Mouse (Mus musculus) MEL (cell line): ENCODE results near the gene Daglb. TPM values are rescaled to one million over a fixed set of nuclear protein-coding genes. Genes with fewer than 3 reads are reported as not detected.
A peak's percentile ranks its signal among the peaks of the same experiment; 100 is the strongest.

ENCODE experiments used
- DNase-seq: peaks from one replicate; pipeline ENCODE4 v3.0.0; 2011; ENCODE audit warnings: low read depth, low spot score
- H3K27ac ChIP-seq: 2 replicates; pipeline ENCODE4 v1.5.1; 2012; ENCODE audit warnings: low read depth, mild to moderate bottlenecking, control low read depth, low read length, moderate library complexity; ENCODE audit not compliant: control insufficient read depth
- H3K27me3 ChIP-seq, 2 experiments: fragments of 150-350 bp in 1 of 2; sonication (generic) in 1 of 2; 2 replicates each; pipeline ENCODE4 v1.6.1; 2012; ENCODE audit warnings: low read length in 2 of 2, mild to moderate bottlenecking in 2 of 2, improper control_type of control experiment in 1 of 2, moderate library complexity in 1 of 2; ENCODE audit not compliant: insufficient read depth in 2 of 2, control insufficient read depth in 1 of 2
- H3K36me3 ChIP-seq, 2 experiments: 2 replicates each; pipeline ENCODE4 v1.6.1; 2012 to 2014; ENCODE audit warnings: low read length in 2 of 2, improper control_type of control experiment in 1 of 2, inconsistent platforms in 1 of 2, mild to moderate bottlenecking in 1 of 2; ENCODE audit not compliant: insufficient read depth in 2 of 2, control insufficient read depth in 1 of 2
- H3K4me1 ChIP-seq, 2 experiments: fragments of 150-350 bp in 1 of 2; sonication (generic) in 1 of 2; 2 replicates each; pipeline ENCODE4 v1.6.1; 2012; ENCODE audit warnings: low read length in 2 of 2, improper control_type of control experiment in 1 of 2, mild to moderate bottlenecking in 1 of 2; ENCODE audit not compliant: insufficient read depth in 2 of 2, control insufficient read depth in 1 of 2
- H3K4me3 ChIP-seq, 2 experiments: fragments of 150-350 bp in 1 of 2; sonication (generic) in 1 of 2; 2 replicates each; pipeline ENCODE4 v1.5.1; 2012; ENCODE audit warnings: low read depth in 2 of 2, low read length in 2 of 2, mild to moderate bottlenecking in 2 of 2, moderate library complexity in 2 of 2, control low read depth in 1 of 2, improper control_type of control experiment in 1 of 2; ENCODE audit not compliant: control insufficient read depth in 1 of 2, insufficient read depth in 1 of 2
- H3K79me2 ChIP-seq: 2 replicates; pipeline ENCODE4 v1.6.1; 2012; ENCODE audit warnings: mild to moderate bottlenecking, low read length, moderate library complexity; ENCODE audit not compliant: control insufficient read depth, poor library complexity, insufficient read depth
- H3K9ac ChIP-seq: 2 replicates; pipeline ENCODE4 v1.6.1; 2012; ENCODE audit warnings: low read depth, mild to moderate bottlenecking, control low read depth, low read length, moderate library complexity; ENCODE audit not compliant: control insufficient read depth, poor library complexity, severe bottlenecking
- H3K9me3 ChIP-seq: fragments of 150-350 bp; sonication (generic); replicated peaks from 2 replicates; pipeline ENCODE4 v1.6.1; 2012; ENCODE audit warnings: mild to moderate bottlenecking, low read length, improper control_type of control experiment, moderate library complexity; ENCODE audit not compliant: insufficient read depth
- CHD1 ChIP-seq: IDR thresholded peaks from 2 replicates; pipeline ENCODE4 v1.6.1; 2012; ENCODE audit warnings: low read depth, mild to moderate bottlenecking, inconsistent platforms, low read length, improper control_type of control experiment
- CHD2 ChIP-seq: IDR thresholded peaks from 2 replicates; pipeline ENCODE4 v1.6.1; 2011; ENCODE audit warnings: low read length, improper control_type of control experiment
- E2F4 ChIP-seq: IDR thresholded peaks from 2 replicates; pipeline ENCODE4 v1.6.1; 2011; ENCODE audit warnings: low read depth, low read length, improper control_type of control experiment, borderline replicate concordance
- ELF1 ChIP-seq: IDR thresholded peaks from 2 replicates; pipeline ENCODE4 v1.6.1; 2014; ENCODE audit warnings: low read depth, mild to moderate bottlenecking, inconsistent platforms, low read length, improper control_type of control experiment, moderate library complexity
- ETS1 ChIP-seq: IDR thresholded peaks from 2 replicates; pipeline ENCODE4 v1.6.1; 2012; ENCODE audit warnings: low read depth, mild to moderate bottlenecking, inconsistent platforms, low read length, improper control_type of control experiment, moderate library complexity
- GABPA ChIP-seq: IDR thresholded peaks from 2 replicates; pipeline ENCODE4 v1.6.1; 2012; ENCODE audit warnings: low read depth, mild to moderate bottlenecking, inconsistent platforms, low read length, improper control_type of control experiment, moderate library complexity
- GATA1 ChIP-seq: IDR thresholded peaks from 2 replicates; pipeline ENCODE4 v1.6.1; 2011; ENCODE audit warnings: low read depth, low read length, improper control_type of control experiment
- HCFC1 ChIP-seq: IDR thresholded peaks from 2 replicates; pipeline ENCODE4 v1.6.1; 2012; ENCODE audit warnings: low read depth, mild to moderate bottlenecking, inconsistent platforms, low read length, improper control_type of control experiment, moderate library complexity
- JUND ChIP-seq: IDR thresholded peaks from 2 replicates; pipeline ENCODE4 v1.6.1; 2011; ENCODE audit warnings: low read depth, mild to moderate bottlenecking, improper control_type of control experiment, low read length
- KAT2A ChIP-seq: conservative IDR thresholded peaks from 2 replicates; pipeline ENCODE4 v1.6.1; 2012; ENCODE audit warnings: low read depth, low read length, improper control_type of control experiment, inconsistent platforms
- MAFK ChIP-seq: IDR thresholded peaks from 2 replicates; pipeline ENCODE4 v1.6.1; 2011; ENCODE audit warnings: low read depth, mild to moderate bottlenecking, low read length, improper control_type of control experiment, borderline replicate concordance
- MAX ChIP-seq: IDR thresholded peaks from 2 replicates; pipeline ENCODE4 v1.6.1; 2011; ENCODE audit warnings: low read length, improper control_type of control experiment
- MAZ ChIP-seq: IDR thresholded peaks from 2 replicates; pipeline ENCODE4 v1.6.1; 2012; ENCODE audit warnings: low read depth, mild to moderate bottlenecking, inconsistent platforms, low read length, improper control_type of control experiment
- MEF2A ChIP-seq: IDR thresholded peaks from 2 replicates; pipeline ENCODE4 v1.6.1; 2014; ENCODE audit warnings: low read depth, mild to moderate bottlenecking, inconsistent platforms, low read length, improper control_type of control experiment; ENCODE audit not compliant: poor library complexity, insufficient replicate concordance, severe bottlenecking; ENCODE audit errors: extremely low read depth
- MXI1 ChIP-seq: IDR thresholded peaks from 2 replicates; pipeline ENCODE4 v1.6.1; 2011; ENCODE audit warnings: mild to moderate bottlenecking, low read depth, low read length, improper control_type of control experiment
- NRF1 ChIP-seq: IDR thresholded peaks from 2 replicates; pipeline ENCODE4 v1.6.1; 2014; ENCODE audit warnings: low read depth, mild to moderate bottlenecking, inconsistent platforms, low read length, improper control_type of control experiment, moderate library complexity; ENCODE audit not compliant: poor library complexity, insufficient read depth, severe bottlenecking
- POLR2AphosphoS2 ChIP-seq: IDR thresholded peaks from 2 replicates; pipeline ENCODE4 v1.6.1; 2011; ENCODE audit warnings: low read length, improper control_type of control experiment
- POLR2AphosphoS5 ChIP-seq: IDR thresholded peaks from 2 replicates; pipeline ENCODE4 v1.6.1; 2012; ENCODE audit warnings: low read depth, borderline replicate concordance, mild to moderate bottlenecking, inconsistent platforms, low read length, moderate library complexity, mixed read lengths
- RAD21 ChIP-seq: IDR thresholded peaks from 2 replicates; pipeline ENCODE4 v1.6.1; 2011; ENCODE audit warnings: mild to moderate bottlenecking, low read depth, low read length, improper control_type of control experiment
- RCOR1 ChIP-seq: IDR thresholded peaks from 2 replicates; pipeline ENCODE4 v1.6.1; 2012; ENCODE audit warnings: low read depth, mild to moderate bottlenecking, inconsistent platforms, low read length, improper control_type of control experiment
- SIN3A ChIP-seq: IDR thresholded peaks from 2 replicates; pipeline ENCODE4 v1.6.1; 2012; ENCODE audit warnings: low read length, improper control_type of control experiment, inconsistent platforms
- SMC3 ChIP-seq: IDR thresholded peaks from 2 replicates; pipeline ENCODE4 v1.6.1; 2011; ENCODE audit warnings: low read depth, low read length, improper control_type of control experiment
- TAL1 ChIP-seq: IDR thresholded peaks from 2 replicates; pipeline ENCODE4 v1.6.1; 2012; ENCODE audit warnings: mild to moderate bottlenecking, inconsistent platforms, low read length, moderate library complexity, mixed read lengths
- TCF12 ChIP-seq: IDR thresholded peaks from 2 replicates; pipeline ENCODE4 v1.6.1; 2014; ENCODE audit warnings: low read depth, mild to moderate bottlenecking, inconsistent platforms, low read length, improper control_type of control experiment, moderate library complexity
- UBTF ChIP-seq: IDR thresholded peaks from 2 replicates; pipeline ENCODE4 v1.6.1; 2012; ENCODE audit warnings: low read depth, mild to moderate bottlenecking, inconsistent platforms, low read length, improper control_type of control experiment, moderate library complexity, borderline replicate concordance; ENCODE audit not compliant: insufficient read depth
- USF1 ChIP-seq: IDR thresholded peaks from 2 replicates; pipeline ENCODE4 v1.6.1; 2014; ENCODE audit warnings: low read depth, mild to moderate bottlenecking, inconsistent platforms, low read length, improper control_type of control experiment, moderate library complexity
- USF2 ChIP-seq, 2 experiments: IDR thresholded peaks; 2 replicates each; pipeline ENCODE4 v1.6.1; 2011 to 2012; ENCODE audit warnings: improper control_type of control experiment in 2 of 2, low read length in 2 of 2, borderline replicate concordance in 1 of 2, inconsistent platforms in 1 of 2, low read depth in 1 of 2, mild to moderate bottlenecking in 1 of 2; ENCODE audit not compliant: insufficient read depth in 1 of 2
- ZC3H11A ChIP-seq: IDR thresholded peaks from 2 replicates; pipeline ENCODE4 v1.6.1; 2012; ENCODE audit warnings: low read depth, mild to moderate bottlenecking, inconsistent platforms, low read length, improper control_type of control experiment
- ZMIZ1 ChIP-seq: IDR thresholded peaks from 2 replicates; pipeline ENCODE4 v1.6.1; 2012; ENCODE audit warnings: low read depth, mild to moderate bottlenecking, inconsistent platforms, low read length, improper control_type of control experiment, moderate library complexity
- ZNF384 ChIP-seq: IDR thresholded peaks from 2 replicates; pipeline ENCODE4 v1.6.1; 2012; ENCODE audit warnings: low read depth, mild to moderate bottlenecking, inconsistent platforms, low read length, improper control_type of control experiment
- polyA plus RNA-seq, 2 experiments: library from polyadenylated mRNA; stranded (reverse) in 1 of 2; unstranded in 1 of 2; fragments of >175 nt in 1 of 2; fragments of >200 nt in 1 of 2; gene quantifications; 2 replicates each; pipeline versions ENCODE4 v1.2.1 to v1.2.4; 2012; ENCODE audit warnings: low replicate concordance in 2 of 2, low read depth in 1 of 2; ENCODE audit not compliant: insufficient read length in 2 of 2, insufficient read depth in 1 of 2, missing spikeins in 1 of 2
- total RNA-seq: library from RNA; depleted of rRNA; stranded (reverse); fragments of 300-350 nt; gene quantifications from 2 replicates; pipeline ENCODE4 v1.2.3, GENCODE M21; 2012

Gene Daglb
- total and polyA plus RNA-seq, 3 experiments: 8.9 to 10.4 TPM; not detected in 1

DNA sequence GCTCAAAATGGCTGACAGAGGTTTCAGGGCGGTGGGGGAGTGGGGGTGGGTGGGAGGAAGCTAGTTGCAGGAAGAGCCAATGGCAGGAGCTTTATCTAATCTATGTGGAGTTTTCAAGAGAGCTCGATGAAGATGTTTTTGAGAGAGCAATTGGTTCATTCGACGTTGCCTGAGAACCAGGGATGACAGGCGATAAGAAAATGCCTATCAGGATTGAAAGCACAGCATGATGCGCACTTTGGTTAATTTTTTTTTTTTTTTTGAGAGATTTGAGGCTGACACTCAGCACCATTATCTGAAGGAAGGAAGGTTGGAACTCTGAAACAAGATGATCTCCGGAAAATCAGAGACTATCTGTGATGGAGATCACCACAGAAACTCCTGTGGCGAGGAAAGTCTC, 74.7 kb downstream of the Daglb start:
- H3K9ac ChIP-seq: no peak overlapping the region
- peaks cover 0 to 12% of the 10 kb centered on the region in 2 experiments; a peak in 2 of 4 replicates for H3K36me3 ChIP-seq
- H3K4me3 ChIP-seq: no peak overlapping the region
- H3K4me1 ChIP-seq: peaks cover 0 to 18% of the 10 kb centered on the region in 2 experiments; a peak in 2 of 4 replicates
- TF ChIP-seq CHD2 (no peak), MXI1 (no peak), GABPA (no peak), NRF1 (no peak), MAX (no peak), E2F4 (no peak), POLR2AphosphoS5 (no peak), ZNF384 (peak; percentile 73)
- no peaks in the 10 kb centered on the region for H3K9me3 ChIP-seq
- H3K27me3 ChIP-seq: peaks cover 0 to 1% of the 10 kb centered on the region in 2 experiments; a peak in 1 of 4 replicates
- no peak overlapping the region for H3K27ac ChIP-seq
- DNase-seq: no peak
- H3K79me2 ChIP-seq: no peaks in the 10 kb centered on the region

DNA sequence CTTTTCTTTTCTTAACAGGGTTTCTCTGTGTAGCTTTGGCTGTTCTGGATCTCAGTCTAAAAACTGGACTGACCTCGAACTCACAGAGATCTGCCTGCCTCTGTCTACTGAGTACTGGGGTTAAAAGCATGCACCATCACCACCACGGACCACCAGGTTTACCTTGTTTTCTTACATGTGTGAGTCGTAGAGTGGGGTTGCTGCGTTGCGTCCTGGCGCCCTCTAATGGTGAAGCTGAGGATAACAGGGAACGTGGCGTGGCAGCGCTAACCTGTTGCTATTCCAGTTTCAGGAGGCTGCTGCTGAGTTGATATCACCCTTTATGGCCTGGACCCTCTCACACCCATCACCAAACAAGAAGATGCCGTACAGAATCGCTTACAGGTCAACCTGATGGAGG, 83.0 kb downstream of the Daglb start:
- peaks cover 0 to 12% of the 10 kb centered on the region in 2 experiments; a peak in 2 of 4 replicates for H3K4me1 ChIP-seq
- no peaks in the 10 kb centered on the region for H3K9me3 ChIP-seq
- DNase-seq: peak; percentile 94
- H3K36me3 ChIP-seq: peaks cover 0 to 10% of the 10 kb centered on the region in 2 experiments; a peak in 2 of 4 replicates
- H3K27me3 ChIP-seq: peaks cover 3 to 5% of the 10 kb centered on the region in 2 experiments; a peak in 3 of 4 replicates
- H3K9ac ChIP-seq: peak overlapping the region; percentile 75
- H3K27ac ChIP-seq: no peak overlapping the region
- H3K79me2 ChIP-seq: peaks cover 8% of the 10 kb centered on the region
- peak overlapping the region; percentile 67 to 74 for H3K4me3 ChIP-seq
- TF ChIP-seq CHD2 (no peak), MEF2A (no peak), E2F4 (no peak), HCFC1 (peak; percentile 40; the same call in 1 of the 2 replicates), MAZ (no peak), GATA1 (no peak), POLR2AphosphoS2 (no peak), ELF1 (no peak), UBTF (no peak), MAFK (no peak), ZMIZ1 (no peak), MXI1 (peak; percentile 81), RAD21 (peak; percentile 90), ZNF384 (no peak), KAT2A (no peak), SMC3 (peak; percentile 87), USF2 (IDR thresholded peaks at IDR 0.05; ENCODE audit: borderline replicate concordance in 1 of 2, insufficient read depth in 1 of 2, low read depth in 1 of 2, low read length in 2 of 2) (no peak), CHD1 (no peak), POLR2AphosphoS5 (no peak), TCF12 (no peak), SIN3A (peak; percentile 79), ETS1 (no peak), GABPA (no peak), JUND (0 out of 2 replicates have a peak, but pooled peaks have one; percentile 23), RCOR1 (no peak), USF1 (no peak), TAL1 (no peak), ZC3H11A (peak; percentile 85)
